Mouse (Mus musculus) liver, embryonic 14.5 days (tissue): ENCODE data around the gene Calml3.

Experiments
- CTCF ChIP-seq: IDR thresholded peaks from 2 replicates; pipeline ENCODE4 v1.5.1; 2016; ENCODE audit warnings: antibody characterized with exemption, low read depth, control low read depth
- EP300 ChIP-seq: IDR thresholded peaks from 2 replicates; pipeline ENCODE4 v1.6.1; 2016; ENCODE audit warnings: antibody characterized with exemption, low read depth

DNA sequence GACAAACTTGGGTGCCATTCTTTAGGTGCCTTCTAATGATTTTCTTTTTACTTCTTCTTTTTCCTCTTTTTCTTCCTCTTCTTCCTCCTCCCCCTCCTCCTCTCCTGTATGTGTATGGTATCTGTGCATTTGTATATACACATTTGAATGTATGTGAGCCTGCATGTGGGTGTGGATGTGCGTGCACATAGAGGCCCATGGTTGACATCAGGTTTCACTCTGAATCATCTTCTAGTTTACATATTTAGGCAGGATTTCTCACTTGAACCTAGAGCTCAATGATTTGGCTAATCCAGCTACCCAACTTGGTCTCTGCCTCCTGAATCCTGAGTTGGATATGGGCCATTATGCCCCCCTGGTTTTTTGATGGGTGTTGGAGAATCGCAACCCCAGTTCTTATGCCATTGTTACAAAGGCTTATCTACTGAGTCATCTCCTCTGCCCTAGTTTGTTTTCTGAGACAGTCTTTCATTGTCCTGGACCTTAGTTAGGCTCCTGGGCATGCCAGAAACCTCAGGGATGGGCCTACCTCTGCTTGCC lies 30.9 kb downstream of the Calml3 start:
- no peak for TF ChIP-seq EP300
- no peak for TF ChIP-seq CTCF
